Mouse (Mus musculus): ENCODE results near the gene Atg101. TPM values are rescaled to one million over a fixed set of nuclear protein-coding genes. Genes with fewer than 3 reads are reported as not detected.
"Not testable (repeated sequence)": the region's sequence is repeated elsewhere in the genome, so short reads cannot be mapped to it uniquely, and the experiment has no call there.

Atg101 gene
- total RNA-seq, 1 experiment from 2014 or later = 30.7 TPM

- ATAC-seq (replicated peaks; ENCODE audit: low read depth, poor library complexity, severe bottlenecking) = no peak
These were observed 25.4 kb downstream of the Atg101 start for GRCm38 (mm10) chr15:101309493-101309892.

- ATAC-seq (replicated peaks; ENCODE audit: low read depth, poor library complexity, severe bottlenecking) = no peak
These were observed 27.2 kb downstream of the Atg101 start for GRCm38 (mm10) chr15:101311087-101311770.

GRCm38 (mm10) chr15:101312006-101312405 is 27.9 kb downstream of the Atg101 start:
- no peak for ATAC-seq (replicated peaks; ENCODE audit: low read depth, poor library complexity, severe bottlenecking)

- no peak for ATAC-seq (replicated peaks; ENCODE audit: low read depth, poor library complexity, severe bottlenecking)
These were observed 31.3 kb downstream of the Atg101 start for GRCm38 (mm10) chr15:101315378-101315777.

GRCm38 (mm10) chr15:101315832-101316231 is 31.8 kb downstream of the Atg101 start:
- peak; percentile 75 for ATAC-seq (replicated peaks; ENCODE audit: low read depth, poor library complexity, severe bottlenecking)

- ATAC-seq (replicated peaks; ENCODE audit: low read depth, poor library complexity, severe bottlenecking) = no peak
These were observed 32.3 kb downstream of the Atg101 start for GRCm38 (mm10) chr15:101316279-101316912.

- ATAC-seq (replicated peaks; ENCODE audit: low read depth, poor library complexity, severe bottlenecking) = no peak
These were observed 33.1 kb downstream of the Atg101 start for GRCm38 (mm10) chr15:101316913-101317813.

GRCm38 (mm10) chr15:101317814-101318500 is 33.9 kb downstream of the Atg101 start:
- peak; percentile 16 for ATAC-seq (replicated peaks; ENCODE audit: low read depth, poor library complexity, severe bottlenecking)

GRCm38 (mm10) chr15:101318889-101319765 is 35.1 kb downstream of the Atg101 start:
- no peak for ATAC-seq (replicated peaks; ENCODE audit: low read depth, poor library complexity, severe bottlenecking)

- peak; percentile 10; the same call in 1 of the 2 replicates for ATAC-seq (replicated peaks; ENCODE audit: low read depth, poor library complexity, severe bottlenecking)
These were observed 36.0 kb downstream of the Atg101 start for GRCm38 (mm10) chr15:101320010-101320617.

- peak; percentile 53 for ATAC-seq (replicated peaks; ENCODE audit: low read depth, poor library complexity, severe bottlenecking)
These were observed 36.6 kb downstream of the Atg101 start for GRCm38 (mm10) chr15:101320618-101321041.

GRCm38 (mm10) chr15:101321126-101321525 is 37.1 kb downstream of the Atg101 start:
- peak; percentile 1; the same call in 1 of the 2 replicates for ATAC-seq (replicated peaks; ENCODE audit: low read depth, poor library complexity, severe bottlenecking)

- ATAC-seq (replicated peaks; ENCODE audit: low read depth, poor library complexity, severe bottlenecking) = no peak
These were observed 38.0 kb downstream of the Atg101 start for GRCm38 (mm10) chr15:101322106-101322505.

GRCm38 (mm10) chr15:101322640-101323039 is 38.6 kb downstream of the Atg101 start:
- ATAC-seq (replicated peaks; ENCODE audit: low read depth, poor library complexity, severe bottlenecking) = no peak

GRCm38 (mm10) chr15:101323511-101323910 is 39.4 kb downstream of the Atg101 start:
- ATAC-seq (replicated peaks; ENCODE audit: low read depth, poor library complexity, severe bottlenecking) = no peak

GRCm38 (mm10) chr15:101324409-101324808 is 40.3 kb downstream of the Atg101 start:
- not testable (repeated sequence) for ATAC-seq (replicated peaks; ENCODE audit: low read depth, poor library complexity, severe bottlenecking)

GRCm38 (mm10) chr15:101325991-101326534 is 42.0 kb downstream of the Atg101 start:
- ATAC-seq (replicated peaks; ENCODE audit: low read depth, poor library complexity, severe bottlenecking) = peak; percentile 55

- ATAC-seq (replicated peaks; ENCODE audit: low read depth, poor library complexity, severe bottlenecking) = peak; percentile 74
These were observed 43.2 kb downstream of the Atg101 start for GRCm38 (mm10) chr15:101327282-101327681.
